Mouse (Mus musculus): ENCODE measurements around the gene Tgds.
"Not testable (repeated sequence)": the region's sequence is repeated elsewhere in the genome, so short reads cannot be mapped to it uniquely, and the experiment has no call there.

The Tgds gene

GRCm38 (mm10) chr14:118131931-118132641, 469 bp downstream of the Tgds start:
- DNase-seq (ENCODE audit: low spot score) = peak; percentile 9

GRCm38 (mm10) chr14:118131472-118131871, 1.1 kb downstream of the Tgds start:
- DNase-seq (ENCODE audit: low spot score) = no peak

- DNase-seq (ENCODE audit: low spot score) = no peak
Observed at GRCm38 (mm10) chr14:118126301-118126700, 6.3 kb downstream of the Tgds start.

GRCm38 (mm10) chr14:118124771-118125170, 7.8 kb downstream of the Tgds start:
- DNase-seq (ENCODE audit: low spot score) = no peak

GRCm38 (mm10) chr14:118124129-118124528, 8.4 kb downstream of the Tgds start:
- DNase-seq (ENCODE audit: low spot score) = no peak

GRCm38 (mm10) chr14:118113116-118113515, 19.4 kb downstream of the Tgds start:
- DNase-seq (ENCODE audit: low spot score) = no peak

DNA sequence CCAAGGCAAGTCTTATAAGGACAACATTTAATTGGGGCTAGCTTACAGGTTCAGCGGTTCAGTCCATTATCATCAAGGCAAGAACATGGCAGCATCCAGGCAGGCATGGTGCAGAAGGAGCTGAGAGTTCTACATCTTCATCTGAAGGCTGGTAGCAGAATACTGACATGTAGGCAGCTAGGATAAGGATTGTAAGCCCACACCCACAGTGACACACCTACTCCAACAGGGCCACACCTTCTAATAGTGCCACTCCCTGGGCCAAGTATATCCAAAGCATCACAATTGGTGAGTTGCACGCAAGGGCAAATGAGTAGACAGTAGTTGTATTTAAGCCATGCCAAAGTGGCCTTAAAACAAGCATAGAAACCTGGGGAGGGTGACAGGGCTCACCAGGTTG, 25.1 kb downstream of the Tgds start:
- not testable (repeated sequence) for DNase-seq (ENCODE audit: low spot score)

DNA sequence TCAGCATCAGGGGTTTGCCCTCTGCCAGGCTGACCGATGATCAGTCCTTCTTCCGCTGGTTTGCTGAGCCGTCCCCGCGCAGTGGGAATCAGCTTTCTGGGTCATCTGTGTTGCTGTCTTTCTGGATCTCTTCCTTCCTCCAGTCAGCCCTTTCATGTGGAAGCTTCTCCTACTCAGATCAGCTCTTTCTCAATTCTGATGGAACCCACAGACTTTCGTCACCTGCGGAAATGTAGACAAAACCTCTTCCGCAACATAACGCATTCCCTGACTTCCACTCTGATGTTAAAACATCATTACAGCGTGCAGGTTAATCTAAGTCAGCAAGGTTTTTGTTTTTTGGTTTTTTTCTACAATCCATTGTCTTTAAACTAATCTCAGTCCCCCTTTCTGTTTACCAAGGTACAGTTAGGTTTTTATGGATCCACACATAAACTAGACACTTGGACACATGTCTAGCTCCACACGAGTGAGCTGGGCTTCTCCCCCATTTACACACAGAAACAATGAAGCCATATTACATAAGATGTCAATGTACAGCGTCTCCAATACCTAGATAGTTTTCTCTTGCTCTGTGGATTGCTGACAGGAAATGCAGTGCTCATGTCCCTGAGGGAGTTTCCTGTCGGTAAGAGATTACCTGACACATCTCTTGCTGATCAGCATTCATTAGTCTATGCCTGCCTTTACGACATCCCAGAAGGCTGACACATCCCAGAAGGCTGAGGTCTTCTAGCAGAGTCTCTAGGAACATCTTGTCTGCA, 31.1 kb downstream of the Tgds start:
- no peak for DNase-seq (ENCODE audit: low spot score)

DNA sequence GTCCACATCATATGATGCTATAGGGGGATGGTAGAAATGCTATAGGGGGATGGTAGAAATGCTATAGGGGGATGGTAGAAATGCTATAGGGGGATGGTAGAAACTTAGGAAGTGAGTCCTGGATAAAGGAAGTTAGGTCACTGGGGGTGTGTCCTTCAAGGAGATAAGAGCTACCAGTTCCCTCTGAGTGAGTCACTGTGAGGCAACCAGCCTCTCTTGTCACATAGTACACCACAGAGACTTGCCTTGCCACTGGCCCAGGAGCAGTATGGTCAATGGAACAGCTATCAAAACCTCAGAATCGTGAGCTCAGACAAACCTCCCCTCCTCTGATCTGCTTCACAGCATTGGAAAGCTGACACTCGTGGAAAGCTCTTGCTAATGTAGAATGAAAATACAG, 34.3 kb downstream of the Tgds start:
- DNase-seq (ENCODE audit: low spot score) = no peak

DNA sequence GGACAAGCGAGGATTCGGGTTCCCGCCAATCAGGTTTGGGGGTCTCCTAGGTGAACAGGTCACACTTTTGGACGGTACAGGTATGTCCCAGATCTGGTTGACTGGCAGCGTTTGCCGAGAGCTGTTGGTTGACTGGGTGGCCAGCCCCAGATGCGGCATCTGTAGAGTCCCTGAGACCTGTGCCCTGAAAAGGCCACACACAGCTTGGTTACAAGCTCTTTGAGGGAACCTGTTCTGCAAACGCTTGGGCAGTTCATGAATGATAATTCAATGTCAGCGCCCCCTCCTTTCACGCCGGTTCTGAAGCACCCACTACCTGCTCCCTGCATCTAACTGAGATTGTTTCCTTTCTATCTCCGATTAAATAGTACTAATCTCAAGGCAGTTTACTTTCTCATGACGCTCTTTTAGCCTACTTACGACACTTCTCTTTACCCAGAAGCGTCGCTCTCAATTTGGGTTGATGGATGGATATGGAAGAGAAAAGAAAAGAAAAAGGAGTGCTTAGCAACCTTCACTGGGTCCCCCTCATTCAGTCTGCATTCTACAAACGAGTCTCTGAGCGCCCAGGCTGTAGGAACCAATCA, 42.7 kb downstream of the Tgds start:
- DNase-seq (ENCODE audit: low spot score) = no peak

GRCm38 (mm10) chr14:118089215-118089805, 43.2 kb downstream of the Tgds start:
- peak; percentile 89 for DNase-seq (ENCODE audit: low spot score)

DNA sequence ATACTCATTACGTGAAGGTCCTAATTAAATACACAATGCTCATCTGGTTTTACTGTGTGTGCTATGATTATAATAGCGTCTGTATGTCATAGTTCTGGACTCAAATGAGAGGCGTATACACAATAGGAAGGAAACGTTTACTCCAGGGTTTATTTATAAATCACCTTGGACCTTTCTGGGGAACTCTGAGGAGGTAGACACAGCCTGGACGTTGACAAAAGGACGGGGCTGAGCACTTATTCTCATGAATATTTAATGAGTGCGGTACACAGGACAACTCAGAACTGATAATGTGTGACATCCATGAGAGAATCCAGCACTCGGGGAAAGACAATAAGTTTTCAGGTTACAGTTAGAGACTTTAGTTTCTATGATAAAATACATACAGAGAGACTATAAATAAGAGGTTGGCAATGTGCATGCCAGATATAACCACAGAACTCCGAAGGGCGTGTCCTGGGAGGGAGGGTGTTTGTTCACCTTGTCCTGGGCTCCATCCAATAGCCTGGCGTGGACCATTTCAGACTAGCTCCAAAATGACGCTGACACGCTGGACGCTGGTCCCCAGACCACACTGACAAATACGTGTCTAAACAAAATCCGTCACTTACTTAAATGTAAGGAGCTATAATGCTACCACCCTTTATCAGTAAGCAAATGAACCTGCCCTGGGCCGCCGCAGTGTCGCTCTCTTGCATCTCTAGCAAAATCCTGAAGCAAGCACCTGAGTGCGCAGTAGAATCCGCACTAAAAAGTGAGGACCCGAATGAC, 43.9 kb downstream of the Tgds start:
- DNase-seq (ENCODE audit: low spot score) = no peak

DNA sequence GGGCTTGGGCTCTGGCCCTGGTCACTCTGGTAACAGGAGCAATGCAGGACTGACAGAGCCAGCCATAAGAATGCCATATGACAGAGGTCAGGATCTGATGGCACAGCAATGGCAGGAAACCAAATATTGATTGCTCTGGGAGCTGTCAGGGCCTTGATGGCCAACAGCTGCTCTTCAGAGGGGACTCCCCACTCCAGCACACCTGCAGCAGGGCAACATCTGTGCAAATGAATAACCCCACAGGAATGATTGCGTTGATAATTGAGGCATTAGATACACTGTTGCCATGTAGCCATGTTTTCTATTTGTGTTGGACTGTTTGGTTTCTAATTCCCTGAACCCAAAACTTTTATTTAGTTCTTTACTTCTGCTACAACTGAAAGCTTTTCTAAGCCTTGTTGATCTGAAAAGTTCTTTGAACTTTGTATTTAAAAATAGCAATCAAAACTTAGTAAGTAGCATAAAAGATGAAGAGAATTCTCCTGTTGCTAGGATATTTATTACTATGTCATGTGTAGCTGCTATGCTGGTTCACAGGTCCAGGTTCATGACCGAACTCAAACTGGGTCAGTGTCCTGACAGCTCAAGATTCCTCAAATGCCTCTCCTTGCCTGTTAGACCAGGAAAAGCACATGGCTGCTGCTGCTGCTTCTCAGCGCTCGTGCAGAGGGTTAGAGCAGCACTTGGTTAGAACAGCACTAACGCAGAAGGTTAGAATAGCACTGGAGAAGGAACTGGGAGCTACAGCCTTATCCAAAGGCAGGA, 46.1 kb downstream of the Tgds start:
- no peak for DNase-seq (ENCODE audit: low spot score)

- no peak for DNase-seq (ENCODE audit: low spot score)
Observed at GRCm38 (mm10) chr14:118083851-118084250, 48.7 kb downstream of the Tgds start.

DNA sequence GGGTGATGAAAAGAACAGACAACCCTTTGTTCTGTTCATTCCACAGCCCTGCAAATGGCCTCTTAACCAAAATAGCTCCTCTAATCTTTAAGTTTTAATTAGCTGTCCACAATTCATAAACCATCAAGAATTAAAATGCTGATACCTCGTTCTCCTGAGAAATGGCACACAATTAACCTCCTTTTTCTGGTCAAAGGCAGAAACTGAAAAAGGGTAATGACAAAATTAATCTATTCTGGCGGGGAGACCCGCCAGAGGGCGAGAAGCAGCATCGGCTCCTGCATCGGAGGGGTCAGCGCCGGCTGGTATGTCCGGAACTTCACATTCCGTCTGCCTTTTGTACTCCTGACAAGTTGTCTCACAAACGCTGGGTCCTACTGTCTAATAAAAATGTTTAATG, 51.9 kb downstream of the Tgds start:
- no peak for DNase-seq (ENCODE audit: low spot score)

DNA sequence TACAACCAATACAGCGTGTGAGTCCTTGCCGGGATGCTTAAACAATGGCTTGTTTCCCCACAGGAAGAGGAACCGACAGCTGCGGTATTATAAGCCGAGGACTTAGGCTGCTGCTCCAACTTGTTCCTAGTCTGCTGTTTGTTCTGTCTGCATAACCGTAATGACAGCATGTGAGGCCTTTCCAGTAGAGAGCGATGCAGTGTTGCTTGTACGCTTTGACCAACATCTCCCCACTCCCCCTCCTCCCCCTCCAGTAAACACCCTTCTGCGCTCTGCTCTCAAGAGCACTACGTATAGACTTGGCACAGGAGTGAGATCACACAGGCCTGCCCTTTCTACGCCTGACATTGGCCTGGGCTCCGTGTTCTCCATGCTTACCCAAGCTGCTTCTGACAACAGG, 62.5 kb downstream of the Tgds start:
- no peak for DNase-seq (ENCODE audit: low spot score)

DNA sequence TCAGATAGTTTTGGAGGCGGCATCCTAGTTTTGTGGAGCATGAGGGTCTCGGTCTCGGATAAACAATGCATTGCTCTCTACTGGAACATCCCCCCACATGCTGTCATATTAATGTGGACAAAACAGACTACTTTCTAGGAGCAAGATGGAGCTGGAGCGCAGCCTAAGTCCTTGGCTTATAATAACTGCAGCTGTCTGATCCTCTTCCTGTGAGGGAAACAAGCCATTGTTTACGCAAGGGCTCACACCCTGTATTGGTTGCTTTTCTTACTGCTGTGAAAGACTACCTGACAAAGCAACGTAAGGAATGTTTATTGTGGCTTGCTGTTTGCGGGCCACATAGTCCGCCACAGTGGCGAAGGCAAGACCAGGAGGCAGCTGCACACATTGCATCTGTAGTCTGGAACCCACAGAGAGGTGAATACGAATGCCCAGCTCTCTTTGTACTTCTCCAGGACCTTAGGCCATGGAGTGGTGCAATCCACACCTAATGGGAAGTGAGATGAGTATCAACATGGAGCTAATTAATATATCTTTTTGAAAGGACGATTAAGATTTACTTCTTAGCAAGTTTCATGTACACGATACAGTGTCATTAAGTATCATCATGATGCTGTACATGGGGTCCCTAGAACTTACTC, 63.0 kb downstream of the Tgds start:
- no peak for DNase-seq (ENCODE audit: low spot score)

Data from yolk sac, embryonic 10.5 days (tissue).